Mouse (Mus musculus) forebrain, postnatal 0 days (tissue): ENCODE results near the gene Padi2. TPM values are rescaled to one million over a fixed set of nuclear protein-coding genes. Genes with fewer than 3 reads are reported as not detected.

Experiments used
- ATAC-seq: fragments of 200-750 bp; cut with Nextera tagmentation; 2 replicates; pipeline ENCODE4 v1.8.0; 2017; ENCODE audit warnings: mild to moderate bottlenecking, moderate library complexity
- DNase-seq: peaks from one replicate; pipeline ENCODE4 v3.0.0-alpha.2; 2015
- H3K27ac ChIP-seq: fragments of 300-500 bp; sonication (generic); 2 replicates; pipeline ENCODE4 v1.5.1; 2014; ENCODE audit warnings: low read depth, mild to moderate bottlenecking, antibody characterized with exemption, low read length, moderate library complexity, mixed read lengths
- H3K27me3 ChIP-seq: fragments of 300-500 bp; sonication (generic); 2 replicates; pipeline ENCODE4 v1.6.1; 2014; ENCODE audit warnings: mild to moderate bottlenecking, low read length, mixed read lengths; ENCODE audit not compliant: insufficient read depth
- H3K36me3 ChIP-seq: fragments of 300-500 bp; sonication (generic); 2 replicates; pipeline ENCODE4 v1.6.1; 2014; ENCODE audit warnings: mild to moderate bottlenecking, moderate library complexity; ENCODE audit not compliant: insufficient read depth
- H3K4me1 ChIP-seq: fragments of 300-500 bp; sonication (generic); 2 replicates; pipeline ENCODE4 v1.6.1; 2014; ENCODE audit warnings: antibody characterized with exemption; ENCODE audit not compliant: insufficient read depth
- H3K4me2 ChIP-seq: fragments of 300-500 bp; sonication (generic); 2 replicates; pipeline ENCODE4 v1.6.1; 2014; ENCODE audit warnings: low read depth, mild to moderate bottlenecking, moderate library complexity
- H3K4me3 ChIP-seq: fragments of 300-500 bp; sonication (generic); 2 replicates; pipeline ENCODE4 v1.5.1; 2014; ENCODE audit warnings: low read depth, low read length, mixed read lengths
- H3K9ac ChIP-seq: fragments of 300-500 bp; sonication (generic); 2 replicates; pipeline ENCODE4 v1.6.1; 2014; ENCODE audit warnings: mild to moderate bottlenecking
- H3K9me3 ChIP-seq: fragments of 300-500 bp; sonication (generic); 2 replicates; pipeline ENCODE4 v1.6.1; 2016; ENCODE audit warnings: low read length
- CTCF ChIP-seq: sonication (generic); IDR thresholded peaks from 2 replicates; pipeline ENCODE4 v1.5.1; 2016; ENCODE audit warnings: antibody characterized with exemption, control low read depth, low read depth
- WGBS: fragments of 180-500 bp; shearing (Covaris S2); extraction: QIAGEN DNeasy Blood & Tissue Kit; methylation state at CpG from one replicate; pipeline ENCODE4 v1.1.7; 2014; 5-methylcytosine and 5-hydroxymethylcytosine counted together
- polyA plus RNA-seq: library from polyadenylated mRNA; unstranded; fragments of >200 nt; fragmentation: Nextera tagmentation; extraction: Ambion mirVana; gene quantifications from 2 replicates; pipeline ENCODE4 v1.2.1, GENCODE M21; 2015
- total RNA-seq: library from RNA; depleted of rRNA; stranded (reverse); fragments of >200 nt; gene quantifications from 2 replicates; pipeline ENCODE4 v1.2.3, GENCODE M21; 2014

Padi2 gene
- total and polyA plus RNA-seq, 2 experiments from 2014 or later, result 1.3 to 1.8 TPM

- no peak overlapping the region for H3K9ac ChIP-seq
- no peak for ATAC-seq
- TF ChIP-seq CTCF, result no peak
Measured at GRCm38 (mm10) chr4:140904776-140905425, 1.2 kb upstream of the Padi2 start.

GRCm38 (mm10) chr4:140905426-140905871 lies 695 bp upstream of the Padi2 start:
- H3K36me3 ChIP-seq, result no peaks in the 10 kb centered on the region
- H3K4me2 ChIP-seq, result peak overlapping the region; percentile 80
- TF ChIP-seq CTCF, result 0 out of 2 replicates have a peak, but pooled peaks have one; percentile 4
- H3K27ac ChIP-seq, result no peak overlapping the region
- H3K9ac ChIP-seq, result no peak overlapping the region
- peaks cover 4% of the 10 kb centered on the region; the same call in 1 of the 2 replicates for H3K4me1 ChIP-seq
- DNase-seq (no peak), ATAC-seq (no peak)
- 0 out of 2 replicates have a peak, but pooled peaks cover 9% of the 10 kb centered on the region for H3K27me3 ChIP-seq
- no peaks in the 10 kb centered on the region for H3K9me3 ChIP-seq
- H3K4me3 ChIP-seq, result peak overlapping the region; percentile 41; the same call in 1 of the 2 replicates
- WGBS, result 18% methylated on average over 11 of the region's 11 CpGs

More at GRCm38 (mm10) chr4:140904776-140905425, 1.2 kb upstream of the Padi2 start:
- Histone ChIP-seq H3K27ac (no peak overlapping the region), H3K27me3 (0 out of 2 replicates have a peak, but pooled peaks cover 9% of the 10 kb centered on the region), H3K9me3 (no peaks in the 10 kb centered on the region), H3K36me3 (no peaks in the 10 kb centered on the region), H3K4me3 (no peak overlapping the region), H3K4me2 (no peak overlapping the region), H3K4me1 (peaks cover 4% of the 10 kb centered on the region; the same call in 1 of the 2 replicates)
- DNase-seq, result no peak
- 52% methylated on average over 14 of the region's 14 CpGs for WGBS

- Histone ChIP-seq H3K27me3 (0 out of 2 replicates have a peak, but pooled peaks cover 9% of the 10 kb centered on the region), H3K27ac (no peak overlapping the region), H3K4me1 (peaks cover 4% of the 10 kb centered on the region; the same call in 1 of the 2 replicates), H3K9ac (no peak overlapping the region), H3K9me3 (no peaks in the 10 kb centered on the region), H3K4me2 (no peak overlapping the region), H3K36me3 (no peaks in the 10 kb centered on the region), H3K4me3 (no peak overlapping the region)
- ATAC-seq (no peak), DNase-seq (no peak)
- no peak for TF ChIP-seq CTCF
- 54% methylated on average over 11 of the region's 11 CpGs for WGBS
Measured at GRCm38 (mm10) chr4:140906827-140907280, 710 bp downstream of the Padi2 start.

GRCm38 (mm10) chr4:140907306-140908024 lies 1.3 kb downstream of the Padi2 start:
- DNase-seq (no peak), ATAC-seq (no peak)
- peaks cover 4% of the 10 kb centered on the region; the same call in 1 of the 2 replicates for H3K4me1 ChIP-seq
- no peak overlapping the region for H3K4me3 ChIP-seq
- no peaks in the 10 kb centered on the region for H3K36me3 ChIP-seq
- no peak overlapping the region for H3K27ac ChIP-seq
- WGBS, result 47% methylated on average over 12 of the region's 12 CpGs
- H3K4me2 ChIP-seq, result no peak overlapping the region
- H3K27me3 ChIP-seq, result 0 out of 2 replicates have a peak, but pooled peaks cover 9% of the 10 kb centered on the region
- no peak overlapping the region for H3K9ac ChIP-seq
- TF ChIP-seq CTCF, result no peak
- H3K9me3 ChIP-seq, result no peaks in the 10 kb centered on the region

DNA sequence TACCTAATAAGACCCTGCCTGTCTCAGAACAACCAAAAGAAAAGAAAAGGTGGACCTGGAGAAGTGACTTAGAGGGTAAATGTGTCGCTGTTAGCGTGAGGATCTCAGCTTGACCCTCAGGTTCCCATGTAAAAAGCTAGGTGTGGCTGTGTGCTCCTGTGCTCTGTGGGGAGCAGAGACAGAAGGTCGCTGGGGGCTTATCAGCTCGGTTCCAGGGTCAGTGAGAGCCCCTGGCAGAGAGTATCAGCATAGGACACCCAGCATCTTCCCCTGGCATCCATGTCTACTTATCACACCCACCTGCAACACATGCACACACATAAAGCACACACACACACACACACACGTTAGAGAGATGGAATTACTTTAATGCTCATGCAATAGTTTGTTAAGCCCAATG lies 2.5 kb downstream of the Padi2 start:
- Histone ChIP-seq H3K9me3 (no peaks in the 10 kb centered on the region), H3K27ac (no peak overlapping the region), H3K4me2 (no peak overlapping the region), H3K36me3 (no peaks in the 10 kb centered on the region), H3K27me3 (0 out of 2 replicates have a peak, but pooled peaks cover 9% of the 10 kb centered on the region), H3K9ac (no peak overlapping the region), H3K4me1 (peaks cover 4% of the 10 kb centered on the region; the same call in 1 of the 2 replicates), H3K4me3 (no peak overlapping the region)
- 70% methylated on average over 5 of the region's 5 CpGs for WGBS
- DNase-seq, result no peak
- no peak for ATAC-seq
- TF ChIP-seq CTCF, result no peak

GRCm38 (mm10) chr4:140909536-140909935 lies 3.4 kb downstream of the Padi2 start:
- Histone ChIP-seq H3K9me3 (no peaks in the 10 kb centered on the region), H3K9ac (no peak overlapping the region), H3K27ac (no peak overlapping the region), H3K4me2 (no peak overlapping the region), H3K27me3 (0 out of 2 replicates have a peak, but pooled peaks cover 9% of the 10 kb centered on the region), H3K36me3 (no peaks in the 10 kb centered on the region), H3K4me1 (peaks cover 4% of the 10 kb centered on the region; the same call in 1 of the 2 replicates), H3K4me3 (no peak overlapping the region)
- DNase-seq (no peak), ATAC-seq (no peak)
- 75% methylated on average over 4 of the region's 4 CpGs for WGBS
- no peak for TF ChIP-seq CTCF
